ENCODE assay signal across 8 mouse cellular contexts in genomic region chr11:58948542-58949479, GRCm38 (mm10). TPM values are rescaled to one million over a fixed set of nuclear protein-coding genes. Genes with fewer than 3 reads are reported as not detected.
DNase-seq lines count a peak whose midpoint lies in the region; ATAC-seq lines count a peak whose summit lies in the region.

TSS of gene Hist3h2ba (plus strand) at chr11:58948920.

- peak; percentile 35 for DNase-seq in adrenal gland, adult 8-10 months
- peak; percentile 54 to 70 for DNase-seq in cerebellum, postnatal 4 days (ENCODE audit: low spot score in 2 of 2)
- DNase-seq in kidney, adult 18-20 months, result peak; percentile 69
- DNase-seq in left cerebral cortex, postnatal 4 days, result peak; percentile 74
- DNase-seq in midbrain, embryonic 11.5 days (ENCODE audit: low spot score, missing footprints), result peak; percentile 98
- peak; percentile 70 for DNase-seq in spleen, adult 12 weeks (ENCODE audit: low spot score)
- DNase-seq in gastrocnemius, postnatal 14 days, result no peak

- H3K4me1 ChIP-seq in midbrain, embryonic 11.5 days (ENCODE audit: control insufficient read depth, insufficient read depth, low read length), result peaks cover 15% of the 10 kb centered on the region

- no peaks in the 10 kb centered on the region for H3K36me3 ChIP-seq in midbrain, embryonic 11.5 days (ENCODE audit: control insufficient read depth, insufficient read depth, low read length)

- peak within 1 kb of the TSS; percentile 83 for H3K4me2 ChIP-seq in midbrain, embryonic 11.5 days

- peak within 1 kb of the TSS; percentile 96 for H3K9ac ChIP-seq in midbrain, embryonic 11.5 days (ENCODE audit: low read length)

- no peaks in the 10 kb centered on the region for H3K9me3 ChIP-seq in midbrain, embryonic 11.5 days (ENCODE audit: control insufficient read depth, low read length)

- peak within 1 kb of the TSS; percentile 57 for H3K4me3 ChIP-seq in midbrain, embryonic 11.5 days (ENCODE audit: low read depth, low read length)

- H3K27ac ChIP-seq in midbrain, embryonic 11.5 days (ENCODE audit: low read depth, low read length), result peak within 1 kb of the TSS; percentile 98

- WGBS in midbrain, embryonic 11.5 days, result under 1% methylated on average over 48 of the region's 48 CpGs

- intact Hi-C loops in left cerebral cortex, postnatal 4 days (cut with DNase I), result no loop called here
- intact Hi-C loops in gastrocnemius, postnatal 14 days (cut with DNase I; ENCODE audit: low total_unique reads), result no loop called here

- no peaks in the 10 kb centered on the region for H3K27me3 ChIP-seq in midbrain, embryonic 11.5 days (ENCODE audit: control insufficient read depth, insufficient read depth, low read length)

- peak; percentile 39 for ATAC-seq in granulocyte monocyte progenitor cell, adult 5-6 weeks (replicated peaks; ENCODE audit: poor library complexity, severe bottlenecking)
- ATAC-seq in midbrain, embryonic 11.5 days (ENCODE audit: low FRiP score), result peak; percentile 91

RNA-seq across cellular contexts. Expression of gene Hist3h2ba, which starts in this region (rescaled TPM):
- 10 to 100 TPM in 2 of 4 experiments, 1 to 10 TPM in 2; 3.3 to 12.2 (median 7.8) TPM for total RNA-seq in adrenal gland, adult 8-10 months (2022)
- not detected in 2 replicates for total RNA-seq in granulocyte monocyte progenitor cell, adult 5-6 weeks (2014; fragmentation: Nextera tagmentation)
- 1.5 and 2.3 TPM in 2 replicates for total RNA-seq in granulocyte monocyte progenitor cell, adult 5-6 weeks (2017)
- 100 to 1,000 TPM; 299 to 314 TPM for total RNA-seq in left cerebral cortex, postnatal 4 days (2021)
- 99.9 and 101 TPM in 2 replicates for polyA plus RNA-seq in midbrain, embryonic 11.5 days (2014; fragmentation: Nextera tagmentation; extraction: Ambion mirVana)
- 1 to 10 TPM; 2.1 to 3.7 TPM for total RNA-seq in gastrocnemius, postnatal 14 days (2021)

Comparison
In these comparisons a context has a peak if more than half of its experiments do, and no peak if none do; other contexts are left out.
1. RNA of gene Hist3h2ba (total RNA-seq): 299 to 314 TPM in left cerebral cortex, postnatal 4 days; 3.3 to 12.2 TPM in adrenal gland, adult 8-10 months, 2.1 to 3.7 TPM in gastrocnemius, postnatal 14 days and 1.5 to 2.3 TPM in granulocyte monocyte progenitor cell, adult 5-6 weeks; every median in the first group is over 10 times any median in the second.